Mouse (Mus musculus): ENCODE data around the gene Rere.

GRCm38 (mm10) chr4:150655989-150656388 is 374.5 kb downstream of the Rere start:
- no peak for TF ChIP-seq TAL1 (IDR thresholded peaks at IDR 0.05; ENCODE audit: low read length)
- no peak for TF ChIP-seq GATA1 (IDR thresholded peaks at IDR 0.05; ENCODE audit: low read length)

Measured in erythroblast, embryonic 14.5 days (primary cell).